Mouse (Mus musculus) stomach, postnatal 0 days (tissue): Measurements from ENCODE around the gene Bloc1s1. TPM values are rescaled to one million over a fixed set of nuclear protein-coding genes. Genes with fewer than 3 reads are reported as not detected.

Source experiments
- ATAC-seq: fragments of 200-750 bp; cut with Nextera tagmentation; 2 replicates; pipeline ENCODE4 v1.8.0; 2017; ENCODE audit not compliant: low FRiP score, low TSS enrichment
- DNase-seq: peaks from one replicate; pipeline ENCODE4 v3.0.0-alpha.2; 2016; ENCODE audit warnings: low spot score
- H3K27ac ChIP-seq: fragments of 300-500 bp; sonication (generic); replicated peaks from 2 replicates; pipeline ENCODE4 v1.5.1; 2014; ENCODE audit warnings: mild to moderate bottlenecking, control low read depth
- H3K27me3 ChIP-seq: fragments of 300-500 bp; sonication (generic); 2 replicates; pipeline ENCODE4 v1.6.1; 2014; ENCODE audit warnings: low read length; ENCODE audit not compliant: control insufficient read depth, insufficient read depth
- H3K36me3 ChIP-seq: fragments of 300-500 bp; sonication (generic); 2 replicates; pipeline ENCODE4 v1.6.1; 2014; ENCODE audit warnings: low read length, mixed read lengths; ENCODE audit not compliant: control insufficient read depth, insufficient read depth
- H3K4me1 ChIP-seq: fragments of 300-500 bp; sonication (generic); replicated peaks from 2 replicates; pipeline ENCODE4 v1.6.1; 2014; ENCODE audit warnings: antibody characterized with exemption; ENCODE audit not compliant: control insufficient read depth, insufficient read depth
- H3K4me2 ChIP-seq: fragments of 300-500 bp; sonication (generic); replicated peaks from 2 replicates; pipeline ENCODE4 v1.6.1; 2014; ENCODE audit warnings: low read depth, mild to moderate bottlenecking, control low read depth, moderate library complexity
- H3K4me3 ChIP-seq: fragments of 300-500 bp; sonication (generic); 2 replicates; pipeline ENCODE4 v1.5.1; 2014; ENCODE audit warnings: low read depth, low read length, control low read depth
- H3K9ac ChIP-seq: fragments of 300-500 bp; sonication (generic); 2 replicates; pipeline ENCODE4 v1.6.1; 2014; ENCODE audit warnings: mild to moderate bottlenecking, low read length, control low read depth, mixed read lengths
- H3K9me3 ChIP-seq: fragments of 300-500 bp; sonication (generic); 2 replicates; pipeline ENCODE4 v1.6.1; 2016; ENCODE audit warnings: low read length; ENCODE audit not compliant: control insufficient read depth
- CTCF ChIP-seq: IDR thresholded peaks from 2 replicates; pipeline ENCODE4 v1.5.1; 2016; ENCODE audit warnings: antibody characterized with exemption, low read depth, mild to moderate bottlenecking, moderate library complexity
- EP300 ChIP-seq: optimal IDR thresholded peaks from 2 replicates; pipeline ENCODE3; 2016; ENCODE audit warnings: antibody characterized with exemption
- WGBS: fragments of 180-500 bp; shearing (Covaris S2); extraction: QIAGEN DNeasy Blood & Tissue Kit; methylation state at CpG from one replicate; pipeline ENCODE4 v1.1.7; 2014; 5-methylcytosine and 5-hydroxymethylcytosine counted together
- polyA plus RNA-seq: library from polyadenylated mRNA; unstranded; fragments of >200 nt; fragmentation: Nextera tagmentation; extraction: Ambion mirVana; gene quantifications from 2 replicates; pipeline ENCODE4 v1.2.1, GENCODE M21; 2015

Gene Bloc1s1
- polyA plus RNA-seq, 1 experiment from 2014 or later = 198 TPM

DNA sequence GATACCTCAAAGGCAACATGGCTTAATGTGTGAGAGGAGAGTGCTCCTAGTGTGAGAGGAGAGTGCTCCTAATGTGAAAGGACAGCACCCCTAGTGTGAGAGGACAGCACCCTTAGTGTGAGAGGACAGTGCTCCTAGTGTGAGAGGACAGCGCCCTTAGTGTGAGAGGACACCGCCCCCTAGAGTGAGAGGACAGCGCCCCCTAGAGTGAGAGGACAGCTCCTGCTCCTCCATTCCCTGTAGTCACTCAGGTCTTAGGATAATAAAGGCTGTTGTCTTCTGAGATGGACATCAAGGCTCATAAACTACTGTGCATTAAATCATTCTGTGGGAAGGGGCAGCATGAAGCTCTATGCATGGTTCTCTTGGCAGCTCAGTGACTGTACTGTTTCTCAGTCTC lies 21.8 kb upstream of the Bloc1s1 start:
- Histone ChIP-seq H3K36me3 (no peaks in the 10 kb centered on the region), H3K9me3 (no peaks in the 10 kb centered on the region), H3K4me3 (no peak overlapping the region), H3K27ac (no peak overlapping the region), H3K27me3 (no peaks in the 10 kb centered on the region; the same call in 1 of the 2 replicates), H3K9ac (no peak overlapping the region), H3K4me2 (no peak overlapping the region), H3K4me1 (no peaks in the 10 kb centered on the region)
- peak; percentile 22; the same call in 1 of the 2 replicates for ATAC-seq
- TF ChIP-seq CTCF (peak; percentile 78), EP300 (no peak)
- no peak for DNase-seq
- WGBS = 21% methylated on average over 3 of the region's 3 CpGs

- TF ChIP-seq CTCF (no peak), EP300 (no peak)
- WGBS = 73% methylated on average over 10 of the region's 10 CpGs
- Histone ChIP-seq H3K9ac (no peak overlapping the region), H3K4me1 (no peaks in the 10 kb centered on the region), H3K36me3 (no peaks in the 10 kb centered on the region), H3K4me3 (no peak overlapping the region), H3K27me3 (no peaks in the 10 kb centered on the region), H3K9me3 (no peaks in the 10 kb centered on the region), H3K27ac (no peak overlapping the region), H3K4me2 (no peak overlapping the region)
- no peak for ATAC-seq
- no peak for DNase-seq
Measured at GRCm38 (mm10) chr10:128940475-128941061, 16.7 kb upstream of the Bloc1s1 start.

GRCm38 (mm10) chr10:128938974-128939373 lies 15.1 kb upstream of the Bloc1s1 start:
- TF ChIP-seq EP300 = no peak
- no peak for TF ChIP-seq CTCF
- ATAC-seq (peak; percentile 71), DNase-seq (peak; percentile 49)
- H3K9me3 ChIP-seq = no peaks in the 10 kb centered on the region
- H3K4me1 ChIP-seq = no peaks in the 10 kb centered on the region
- no peak overlapping the region for H3K4me3 ChIP-seq
- no peaks in the 10 kb centered on the region for H3K27me3 ChIP-seq
- no peak overlapping the region for H3K27ac ChIP-seq
- no peaks in the 10 kb centered on the region for H3K36me3 ChIP-seq
- WGBS = 41% methylated on average over 5 of the region's 5 CpGs
- H3K9ac ChIP-seq = no peak overlapping the region
- no peak overlapping the region for H3K4me2 ChIP-seq

GRCm38 (mm10) chr10:128938457-128938856 lies 14.6 kb upstream of the Bloc1s1 start:
- peak; percentile 68 for ATAC-seq
- H3K36me3 ChIP-seq = no peaks in the 10 kb centered on the region
- H3K27me3 ChIP-seq = no peaks in the 10 kb centered on the region
- H3K4me3 ChIP-seq = no peak overlapping the region
- H3K9me3 ChIP-seq = no peaks in the 10 kb centered on the region
- H3K9ac ChIP-seq = no peak overlapping the region
- TF ChIP-seq CTCF (no peak), EP300 (no peak)
- no peak overlapping the region for H3K27ac ChIP-seq
- 58% methylated on average over 9 of the region's 9 CpGs for WGBS
- H3K4me2 ChIP-seq = no peak overlapping the region
- H3K4me1 ChIP-seq = no peaks in the 10 kb centered on the region
- peak; percentile 75 for DNase-seq

DNA sequence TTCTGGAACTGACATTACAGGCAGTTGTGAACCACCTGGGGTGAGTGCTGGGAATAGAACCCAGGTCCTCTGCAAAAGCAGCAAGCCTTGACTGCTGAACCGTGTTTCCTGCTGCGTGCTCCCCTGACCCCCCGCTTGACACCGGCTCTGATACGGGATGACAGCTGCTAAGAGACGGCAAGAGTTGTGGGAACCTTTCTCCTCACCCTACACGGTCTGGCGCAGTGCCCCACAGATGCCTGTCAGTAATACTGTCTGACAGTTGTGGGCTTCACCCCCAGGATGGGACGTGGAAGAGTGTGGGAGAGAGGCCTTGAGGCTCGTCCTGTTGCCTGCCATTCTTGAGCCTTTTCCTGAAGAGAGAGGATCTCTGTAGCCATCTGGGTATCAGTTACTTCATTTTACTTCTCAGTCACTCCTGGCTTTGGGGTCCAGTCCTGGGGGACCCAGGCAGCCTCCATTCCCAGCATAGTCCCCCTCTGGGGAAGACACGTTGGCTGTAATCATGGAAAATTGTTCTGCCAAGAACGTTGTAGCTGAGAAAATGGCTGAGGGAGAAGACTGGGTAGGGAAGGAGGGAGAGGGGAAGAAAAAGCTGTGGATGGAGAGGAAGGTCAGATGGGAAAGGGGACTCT lies 14.0 kb upstream of the Bloc1s1 start:
- no peak for DNase-seq
- Histone ChIP-seq H3K27me3 (no peaks in the 10 kb centered on the region), H3K36me3 (no peaks in the 10 kb centered on the region), H3K9ac (no peak overlapping the region), H3K9me3 (no peaks in the 10 kb centered on the region), H3K4me1 (no peaks in the 10 kb centered on the region), H3K4me3 (no peak overlapping the region), H3K27ac (no peak overlapping the region), H3K4me2 (no peak overlapping the region)
- 69% methylated on average over 12 of the region's 12 CpGs for WGBS
- ATAC-seq = no peak
- TF ChIP-seq EP300 (no peak), CTCF (no peak)

DNA sequence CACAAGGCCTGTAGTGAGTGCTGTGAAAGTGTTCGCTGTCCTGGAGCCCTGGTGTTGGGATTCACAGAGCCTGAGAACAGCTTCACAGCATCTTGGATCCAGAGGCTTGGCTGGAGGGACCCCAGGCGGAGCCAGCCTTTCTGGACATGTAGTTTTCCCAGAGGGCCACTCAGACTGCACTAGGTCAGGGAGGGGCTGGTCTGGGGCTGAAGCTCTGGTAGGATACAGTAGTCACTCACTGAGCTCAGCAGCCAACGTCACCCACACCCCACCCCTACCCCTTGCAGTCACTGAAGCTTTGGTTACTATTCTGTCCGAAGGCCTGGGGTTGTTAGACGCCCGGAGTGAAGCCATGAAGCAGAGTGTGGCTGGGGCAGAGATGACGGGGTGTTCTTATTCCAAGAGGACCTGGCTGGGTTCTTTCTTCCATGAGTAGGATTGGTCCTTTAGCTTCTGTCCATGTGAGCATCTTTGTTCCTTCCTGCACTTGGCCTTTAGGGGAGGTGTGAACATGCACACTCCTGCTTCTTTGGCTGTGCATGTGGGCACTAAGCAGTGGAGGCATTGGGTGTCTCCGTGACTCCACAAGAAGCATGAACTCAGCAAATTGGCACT lies 12.1 kb upstream of the Bloc1s1 start:
- Histone ChIP-seq H3K9me3 (no peaks in the 10 kb centered on the region), H3K27me3 (no peaks in the 10 kb centered on the region), H3K27ac (no peak overlapping the region), H3K4me3 (no peak overlapping the region), H3K9ac (no peak overlapping the region), H3K4me1 (no peaks in the 10 kb centered on the region), H3K4me2 (no peak overlapping the region; the same call in 1 of the 2 replicates), H3K36me3 (no peaks in the 10 kb centered on the region)
- ATAC-seq = no peak
- WGBS = 70% methylated on average over 8 of the region's 8 CpGs
- TF ChIP-seq CTCF (no peak), EP300 (no peak)
- no peak for DNase-seq
